Mouse (Mus musculus) left cerebral cortex, postnatal 25 days (tissue): ENCODE results near the gene Sugp1. TPM values are rescaled to one million over a fixed set of nuclear protein-coding genes. Genes with fewer than 3 reads are reported as not detected.

Experiments used
- DNase-seq, 2 experiments: peaks; one replicate each; pipeline ENCODE4 v3.0.0; 2022; ENCODE audit warnings: low spot score in 2 of 2, mixed read lengths in 1 of 2
- intact Hi-C: fragments of 180-260 bp; cut with DNase I; formaldehyde crosslinking; loops from one replicate; pipeline ENCODE4 v1.15.1; 2025
- microRNA-seq, 2 experiments: library from miRNA; unstranded; fragments of <30 nt; microRNA quantifications; one replicate each; pipeline ENCODE4 v1.2.0; 2022
- total RNA-seq, 2 experiments: library from RNA; stranded (reverse); gene quantifications; 2 replicates each; pipeline ENCODE4 v1.2.3; 2021

Gene Sugp1
- total RNA-seq, 2 experiments from 2014 or later, result 46.5 to 47.5 TPM

DNA sequence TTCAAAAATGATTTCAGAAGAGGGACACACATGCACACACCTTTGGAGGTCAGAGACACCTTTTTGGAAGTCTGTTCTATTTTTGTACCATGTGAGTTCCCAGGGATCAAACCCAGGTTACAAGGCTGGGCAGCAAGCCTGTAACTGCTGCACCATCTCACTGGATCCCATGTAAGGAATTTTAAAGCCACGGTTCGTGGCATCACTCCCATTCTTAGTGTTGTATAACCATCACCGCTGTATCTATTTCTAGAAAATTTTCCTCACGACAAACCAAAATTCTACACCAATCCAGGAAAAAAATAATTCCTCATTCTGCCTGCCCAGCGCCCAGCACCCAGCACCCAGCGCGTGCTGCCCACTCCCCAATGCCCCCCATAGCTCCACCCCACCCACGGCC, 56.7 kb downstream of the Sugp1 start:
- peak in 1 of 2 experiments; percentile 88 for DNase-seq
- intact Hi-C loops, result loop anchor here (2.0 kb wide), 1 partner anchor 20 kb away; no protein-coding TSS in a partner anchor

DNA sequence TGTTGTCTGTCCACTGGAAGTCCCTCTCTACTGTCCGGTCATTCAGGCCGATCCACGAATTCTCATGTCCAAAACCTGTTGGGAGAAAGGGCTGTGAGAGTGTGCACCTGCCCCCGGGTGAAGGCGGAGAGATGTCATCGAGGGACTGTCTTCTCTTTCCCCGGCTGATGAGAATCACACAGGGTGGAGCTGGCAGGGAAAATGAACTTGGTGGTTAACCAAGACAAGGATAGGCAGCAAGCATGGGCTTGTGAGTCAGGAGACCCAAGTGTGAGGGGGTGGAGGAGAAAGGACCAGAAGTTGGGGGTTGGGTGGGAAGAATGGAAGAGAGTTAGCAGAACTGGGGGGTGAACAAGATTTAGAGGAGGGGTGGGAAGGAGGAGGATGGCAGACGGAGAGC, 57.6 kb downstream of the Sugp1 start:
- intact Hi-C loops, result no loop called here
- peak in 1 of 2 experiments; percentile 87 for DNase-seq

DNA sequence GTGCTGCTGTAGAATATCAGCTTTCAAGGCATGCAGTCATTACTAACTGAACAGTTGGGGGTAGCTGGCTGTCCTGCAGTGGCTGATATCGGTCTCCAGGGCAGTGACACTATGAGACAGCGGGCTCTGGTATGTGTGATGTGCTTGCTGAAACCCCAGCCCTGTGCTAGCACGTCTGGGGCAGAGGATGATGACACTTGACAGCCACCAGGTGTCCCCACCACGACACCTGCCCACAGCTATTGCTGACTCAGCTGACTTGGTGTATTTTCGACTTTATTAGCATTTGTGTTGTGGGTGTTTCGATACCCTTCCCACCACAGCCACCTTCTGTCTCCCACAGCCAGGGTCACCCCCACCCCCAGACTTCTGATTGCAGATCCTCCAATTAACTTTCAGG, 61.9 kb downstream of the Sugp1 start:
- DNase-seq, result no peak
- intact Hi-C loops, result no loop called here

DNA sequence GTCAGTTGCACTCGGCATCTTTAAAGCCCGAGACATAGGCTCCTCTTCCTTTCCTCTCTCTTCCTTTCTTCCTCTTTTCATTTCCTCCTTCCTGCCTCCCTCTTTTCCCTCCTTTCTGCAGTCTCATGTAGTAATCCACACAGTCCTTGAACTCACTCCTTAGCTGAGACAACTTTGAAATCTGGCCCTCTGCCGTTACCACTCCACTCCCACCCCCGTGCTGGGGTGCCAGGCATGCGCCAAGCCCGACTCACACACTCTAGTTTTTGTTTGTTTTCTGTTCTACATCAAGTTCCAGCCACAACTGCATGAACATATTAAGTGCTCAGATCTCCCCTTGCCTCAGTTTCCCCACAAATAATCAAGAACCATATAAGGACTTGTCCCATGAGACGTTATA, 62.3 kb downstream of the Sugp1 start:
- peak in 1 of 2 experiments; percentile 62 for DNase-seq
- intact Hi-C loops, result no loop called here

DNA sequence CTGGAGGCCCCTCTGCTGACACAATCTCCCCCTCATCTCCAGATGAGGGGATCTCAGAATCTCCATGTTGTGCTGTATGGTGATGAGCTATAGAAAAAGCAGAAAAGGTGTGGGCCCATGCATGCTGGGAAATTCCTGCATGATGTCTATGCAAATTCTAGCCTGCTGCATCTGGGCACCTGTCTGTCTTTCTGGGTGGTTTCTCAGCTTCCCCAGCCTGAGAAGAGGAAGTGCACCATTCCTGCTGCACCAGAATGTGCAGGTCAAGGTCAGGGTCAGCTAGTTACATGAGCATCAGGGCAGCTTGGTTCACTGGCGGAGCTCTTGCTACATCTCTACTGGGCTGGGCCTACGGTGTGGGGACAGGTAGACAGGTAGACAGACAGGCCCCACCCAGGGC, 67.8 kb downstream of the Sugp1 start:
- intact Hi-C loops, result no loop called here
- no peak for DNase-seq

DNA sequence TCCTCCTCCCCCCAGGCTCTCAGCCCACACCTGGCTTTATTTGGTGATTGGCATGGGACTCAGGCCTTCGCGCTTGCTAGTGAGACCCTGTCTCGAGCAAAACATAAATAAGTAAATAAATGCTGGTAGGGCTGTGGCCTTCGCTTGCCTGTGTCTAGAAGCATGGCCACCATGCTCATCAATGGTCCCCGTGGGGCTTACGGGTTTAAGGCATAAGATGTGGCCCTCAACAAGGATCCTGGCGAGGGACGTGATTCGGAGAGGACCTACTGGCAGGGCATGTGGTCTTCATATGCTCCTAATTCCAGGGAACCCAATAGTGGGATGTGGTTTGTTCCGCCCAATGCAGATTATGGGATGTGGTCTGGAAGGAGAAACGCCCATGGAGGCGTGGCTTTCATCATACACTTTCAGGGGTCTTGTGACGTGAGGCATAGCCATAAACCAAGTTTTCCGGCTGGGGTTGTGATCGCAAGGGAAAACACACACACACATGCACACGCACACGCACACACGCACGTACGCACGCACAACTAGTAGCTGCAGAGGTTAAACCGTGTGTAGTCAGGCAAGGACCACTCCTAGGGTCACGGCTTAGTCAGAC, 68.7 kb downstream of the Sugp1 start:
- no peak for DNase-seq
- intact Hi-C loops, result no loop called here

DNA sequence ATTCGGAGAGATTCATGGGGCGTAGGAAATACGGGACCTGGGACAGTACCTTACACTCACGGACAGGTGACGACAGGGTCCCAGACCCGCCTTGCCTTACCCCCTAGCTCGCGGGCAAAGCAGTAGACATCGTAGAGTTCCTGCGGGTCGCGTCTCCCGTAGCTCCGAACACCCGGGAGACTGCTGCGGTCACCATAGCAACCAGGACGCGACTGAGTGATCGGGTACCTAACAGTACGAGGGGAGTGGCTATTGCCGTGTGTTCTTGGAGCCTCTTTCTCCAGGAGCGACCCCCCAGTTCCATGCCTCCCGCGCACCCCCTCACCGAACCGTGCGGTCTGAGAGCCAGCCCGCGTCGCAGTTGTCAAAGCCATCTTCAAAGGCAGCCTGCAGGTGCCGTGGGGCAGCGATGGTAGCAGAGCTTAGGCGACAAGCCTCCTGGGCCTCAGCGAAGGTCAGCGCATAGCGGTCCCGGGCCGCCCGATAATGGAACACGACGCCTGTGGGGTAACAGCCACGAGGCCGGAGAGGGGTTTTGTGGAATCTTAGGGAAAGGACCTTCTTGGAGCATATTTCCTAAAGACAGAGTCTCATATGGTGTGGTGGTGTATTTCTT, 69.9 kb downstream of the Sugp1 start:
- intact Hi-C loops, result no loop called here
- no peak for DNase-seq

DNA sequence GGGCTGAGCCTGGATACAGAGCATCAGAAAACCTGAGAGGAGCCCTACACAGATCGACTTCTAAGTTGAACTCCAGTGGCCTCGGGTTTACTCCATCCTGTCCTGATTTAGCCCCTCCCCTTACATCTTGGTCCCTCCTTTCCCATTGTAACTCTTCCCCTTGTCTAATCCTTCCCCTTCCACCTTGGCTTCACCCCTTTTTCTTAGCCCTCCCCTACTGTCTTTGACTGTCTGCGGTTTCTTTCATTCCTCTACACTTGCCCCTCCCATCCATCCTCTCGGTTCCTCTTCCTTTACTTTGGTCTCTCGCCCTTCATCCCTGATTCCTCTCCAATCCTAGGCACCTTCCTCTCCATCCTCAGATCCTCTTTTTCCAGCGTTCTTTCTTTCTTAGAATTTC, 71.9 kb downstream of the Sugp1 start:
- DNase-seq, result no peak
- intact Hi-C loops, result no loop called here

DNA sequence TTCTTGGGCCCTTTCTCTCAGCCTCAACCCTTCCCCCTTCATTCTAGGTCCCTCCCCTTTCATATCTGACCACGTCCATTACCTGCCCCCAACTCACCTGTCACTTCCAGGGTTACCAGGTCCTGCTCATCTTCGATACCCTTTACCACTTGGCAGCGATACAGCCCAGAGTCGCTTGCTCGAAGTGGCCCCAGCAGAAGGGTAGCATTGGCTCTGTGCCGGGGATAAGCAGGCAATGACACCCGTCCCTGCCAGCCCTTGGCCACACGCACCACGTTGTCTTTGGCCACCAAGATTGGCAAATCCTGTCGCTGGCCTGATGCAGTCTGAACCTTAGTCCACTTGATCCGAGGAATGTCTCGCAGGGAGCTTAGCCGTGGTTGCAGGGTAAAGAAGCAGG, 72.3 kb downstream of the Sugp1 start:
- intact Hi-C loops, result no loop called here
- DNase-seq, result no peak

DNA sequence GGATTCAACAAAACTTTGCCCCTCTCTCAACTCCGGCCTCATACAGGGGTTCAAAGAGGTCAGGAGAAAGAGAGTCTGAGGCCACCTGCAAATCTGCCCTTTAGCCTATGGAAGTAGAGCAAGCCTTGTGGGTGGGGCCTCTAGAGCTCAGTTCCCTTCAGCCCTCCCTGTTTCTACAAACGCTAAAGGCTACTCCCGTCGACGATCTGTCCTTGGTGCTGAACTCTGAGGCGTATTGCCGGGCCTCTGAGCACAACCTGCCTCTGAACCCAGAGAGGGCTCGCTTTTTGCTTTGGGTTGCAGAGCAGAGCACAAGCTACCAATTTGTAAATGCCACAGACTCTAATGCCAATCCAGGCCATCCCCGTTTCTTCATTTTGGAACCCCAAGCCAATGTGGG, 75.0 kb downstream of the Sugp1 start:
- intact Hi-C loops, result loop anchor here (2.0 kb wide), 1 partner anchor 19 kb away; no protein-coding TSS in a partner anchor
- DNase-seq, result no peak

DNA sequence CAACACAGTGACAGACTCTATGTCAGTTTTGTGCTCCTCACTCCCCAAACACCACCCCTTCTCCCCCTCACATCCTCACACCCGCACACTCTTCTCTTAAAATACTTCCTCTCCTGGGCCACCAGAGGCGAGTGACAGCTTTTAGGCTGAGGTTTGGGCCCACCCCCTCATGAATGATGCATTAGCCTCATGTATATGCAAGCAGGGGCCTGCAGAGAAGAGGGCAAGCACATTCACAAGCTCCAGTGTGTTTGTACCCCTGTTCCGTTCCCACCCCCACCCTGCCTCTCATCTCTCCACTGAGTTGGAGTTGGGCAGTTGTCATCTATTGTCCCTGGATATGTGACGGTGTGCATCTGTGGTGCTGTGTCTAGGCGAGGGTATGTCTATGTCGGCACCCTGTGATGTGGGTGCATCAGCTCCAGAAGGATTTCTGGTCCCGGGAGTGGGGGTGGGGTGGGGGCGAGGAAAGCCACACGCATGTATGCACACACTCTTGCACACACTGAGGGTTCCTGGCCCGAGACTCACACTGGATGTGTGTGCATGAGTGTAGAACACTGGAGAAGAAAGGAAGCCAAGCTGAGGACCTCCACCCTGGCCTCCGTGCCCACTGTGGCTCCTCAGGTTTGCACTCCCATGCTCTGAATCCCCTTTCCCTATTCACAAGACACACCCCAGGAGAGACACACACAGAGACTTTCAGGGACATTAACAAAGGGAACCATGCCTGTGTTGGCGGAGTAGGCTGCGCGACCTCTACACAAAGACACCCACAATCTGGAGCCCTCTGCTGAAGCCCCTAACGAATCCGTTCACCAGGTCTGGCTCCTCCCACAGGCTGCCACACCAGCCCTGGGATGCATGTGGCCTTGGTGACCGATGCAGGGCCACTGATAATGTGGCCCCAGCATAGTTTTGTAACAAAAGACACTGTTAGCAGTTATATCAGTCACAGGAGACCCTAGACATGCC, 76.4 kb downstream of the Sugp1 start:
- intact Hi-C loops, result loop anchor here (2.0 kb wide), 1 partner anchor 20 kb away; no protein-coding TSS in a partner anchor
- DNase-seq, result peak; percentile 80 to 96

DNA sequence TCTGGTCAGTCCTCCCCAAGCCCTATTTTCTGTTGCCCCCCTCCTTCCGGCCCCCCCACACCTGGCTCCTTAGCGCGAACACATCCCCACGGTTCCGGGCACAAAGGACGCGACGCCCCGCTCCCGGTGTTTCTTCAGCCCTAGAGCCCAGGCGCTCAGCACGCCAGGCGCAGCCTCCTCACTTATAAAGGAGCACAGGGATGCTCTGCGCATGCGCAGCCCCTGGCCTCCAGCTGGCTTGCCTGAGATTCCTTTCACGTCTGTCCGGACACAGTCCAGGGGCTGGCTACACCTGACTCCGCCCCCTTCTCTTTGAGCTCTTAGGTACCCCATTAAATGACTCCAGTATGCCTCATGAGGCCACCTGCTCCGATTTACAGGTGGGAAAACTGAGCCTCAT, 78.1 kb downstream of the Sugp1 start, which contains the start of gene Ncan:
Ncan (minus strand) TSS at position 207 of the 400 bp plus-strand sequence.
- intact Hi-C loops, result no loop called here
- peak; percentile 89 to 94 for DNase-seq

Small RNA genes lying within 50 kb of the gene (microRNA-seq; reads per million reads assigned to microRNA genes)
- 15.1 to 22.5 reads per million in 2 experiments for gene Mir7066

Other genes starting within 250 kb of the Sugp1 start
- 10 to 100 TPM in 1 of 2 experiments, 1 to 10 TPM in 1; 9.4 to 17.9 TPM for gene Gmip, start 234.1 kb upstream of the Sugp1 start, total RNA-seq
- gene Lpar2, start 220.4 kb upstream of the Sugp1 start, total RNA-seq, result under 1 TPM; 0.48 to 0.60 TPM
- 10 to 100 TPM; 16.9 to 17.4 TPM for gene Pbx4, start 210.3 kb upstream of the Sugp1 start, total RNA-seq
- 1 to 10 TPM in 1 of 2 experiments, under 1 TPM in 1; 0.76 to 1.1 TPM for gene Cilp2, start 155.1 kb upstream of the Sugp1 start, total RNA-seq
- gene Tssk6, start 140.6 kb upstream of the Sugp1 start, total RNA-seq, result under 1 TPM; 0.53 to 0.66 TPM
- 100 to 1,000 TPM; 153 to 154 TPM for gene Ndufa13, start 140.3 kb upstream of the Sugp1 start, total RNA-seq
- gene Yjefn3, start 140.1 kb upstream of the Sugp1 start, total RNA-seq, result 10 to 100 TPM; 21.6 to 23.7 TPM
- 10 to 100 TPM; 24.0 to 27.9 TPM for gene Gatad2a, start 46.4 kb upstream of the Sugp1 start, total RNA-seq
- gene Mau2, start 79 bp upstream of the Sugp1 start, total RNA-seq, result 10 to 100 TPM; 78.9 to 80.3 TPM
- 1 to 10 TPM; 3.0 to 3.4 TPM for gene Tm6sf2, start 30.1 kb downstream of the Sugp1 start, total RNA-seq
- 10 to 100 TPM; 62.6 to 71.8 TPM for gene Hapln4, start 40.6 kb downstream of the Sugp1 start, total RNA-seq
- 100 to 1,000 TPM; 219 to 220 TPM for gene Ncan, start 78.1 kb downstream of the Sugp1 start, total RNA-seq
- gene Nr2c2ap, start 88.5 kb downstream of the Sugp1 start, total RNA-seq, result 10 to 100 TPM; 21.7 to 21.9 TPM
- gene Rfxank, start 96.3 kb downstream of the Sugp1 start, total RNA-seq, result 10 to 100 TPM; 10.2 to 12.4 TPM
- gene Borcs8, start 96.7 kb downstream of the Sugp1 start, total RNA-seq, result 10 to 100 TPM; 46.8 to 51.0 TPM
- gene Mef2b, start 96.9 kb downstream of the Sugp1 start, total RNA-seq, result under 1 TPM in 1 of 2 experiments, not detected in 1; 0.57 TPM
- gene Tmem161a, start 129.5 kb downstream of the Sugp1 start, total RNA-seq, result 10 to 100 TPM; 44.1 to 50.8 TPM
- 10 to 100 TPM; 33.5 to 36.5 TPM for gene Slc25a42, start 169.5 kb downstream of the Sugp1 start, total RNA-seq
- gene Sugp2, start 191.4 kb downstream of the Sugp1 start, total RNA-seq, result 100 to 1,000 TPM; 118 to 122 TPM
- gene Armc6, start 191.7 kb downstream of the Sugp1 start, total RNA-seq, result 10 to 100 TPM; 41.7 to 46.3 TPM
- gene Homer3, start 240.0 kb downstream of the Sugp1 start, total RNA-seq, result 1 to 10 TPM; 6.5 to 9.2 TPM